Mouse (Mus musculus) liver, embryonic 12.5 days (tissue): Measurements from ENCODE around the gene Hist1h3g. TPM values are rescaled to one million over a fixed set of nuclear protein-coding genes. Genes with fewer than 3 reads are reported as not detected.
"Not testable (repeated sequence)": the region's sequence is repeated elsewhere in the genome, so short reads cannot be mapped to it uniquely, and the experiment has no call there.

Experiments used
- ATAC-seq: fragments of 200-750 bp; cut with Nextera tagmentation; 2 replicates; pipeline ENCODE4 v1.8.0; 2017; ENCODE audit warnings: moderate number of reproducible peaks, mild to moderate bottlenecking, moderate library complexity
- H3K27ac ChIP-seq: fragments of 300-500 bp; sonication (generic); 2 replicates; pipeline ENCODE4 v1.5.1; 2016; ENCODE audit warnings: mild to moderate bottlenecking
- H3K27me3 ChIP-seq: fragments of 300-500 bp; sonication (generic); replicated peaks from 2 replicates; pipeline ENCODE4 v1.6.1; 2016; ENCODE audit warnings: mild to moderate bottlenecking, moderate library complexity
- H3K36me3 ChIP-seq: fragments of 300-500 bp; sonication (generic); 2 replicates; pipeline ENCODE4 v1.6.1; 2016; ENCODE audit warnings: mild to moderate bottlenecking, moderate library complexity
- H3K4me1 ChIP-seq: fragments of 300-500 bp; sonication (generic); 2 replicates; pipeline ENCODE4 v1.6.1; 2016
- H3K4me2 ChIP-seq: fragments of 300-500 bp; sonication (generic); 2 replicates; pipeline ENCODE4 v1.6.1; 2016; ENCODE audit warnings: mild to moderate bottlenecking, moderate library complexity
- H3K4me3 ChIP-seq: fragments of 300-500 bp; sonication (generic); 2 replicates; pipeline ENCODE4 v1.5.1; 2016; ENCODE audit warnings: mild to moderate bottlenecking, moderate library complexity
- H3K9ac ChIP-seq: fragments of 300-500 bp; sonication (generic); 2 replicates; pipeline ENCODE4 v1.6.1; 2016; ENCODE audit warnings: mild to moderate bottlenecking, moderate library complexity
- H3K9me3 ChIP-seq: fragments of 300-500 bp; sonication (generic); replicated peaks from 2 replicates; pipeline ENCODE4 v1.6.1; 2016; ENCODE audit warnings: mild to moderate bottlenecking, moderate library complexity
- WGBS: fragments of 180-500 bp; shearing (Covaris S2); methylation state at CpG from one replicate; pipeline ENCODE4 v1.1.7; 2016; ENCODE audit not compliant: insufficient replicate concordance; 5-methylcytosine and 5-hydroxymethylcytosine counted together
- polyA plus RNA-seq: library from polyadenylated mRNA; unstranded; fragments of >200 nt; fragmentation: Nextera tagmentation; extraction: Ambion mirVana; gene quantifications from 2 replicates; pipeline ENCODE4 v1.2.1, GENCODE M21; 2016

Hist1h3g gene
- polyA plus RNA-seq = 12.9 and 16.3 TPM in 2 replicates

GRCm38 (mm10) chr13:23535137-23536075 lies at the start of gene Hist1h3g:
Gene Hist1h3g (plus strand): TSS chr13:23535422.
- peak within 1 kb of the TSS; percentile 100 for H3K27ac ChIP-seq
- H3K27me3 ChIP-seq, H3K36me3 ChIP-seq, H3K9me3 ChIP-seq: not testable (repeated sequence)
- under 1% methylated on average over 53 of the region's 62 CpGs for WGBS
- H3K4me1 ChIP-seq = peaks cover 44% of the 10 kb centered on the region
- peak within 1 kb of the TSS; percentile 86 for H3K9ac ChIP-seq
- peak; percentile 86 for ATAC-seq
- H3K4me2 ChIP-seq = peak within 1 kb of the TSS; percentile 76
- H3K4me3 ChIP-seq = peak within 1 kb of the TSS; percentile 65

- peaks cover 33% of the 10 kb centered on the region for H3K4me1 ChIP-seq
- 0 out of 2 replicates have a peak within 1 kb of the TSS, but pooled peaks have one; percentile 3 for H3K9ac ChIP-seq
- H3K27me3 ChIP-seq = peaks cover 22% of the 10 kb centered on the region
- H3K9me3 ChIP-seq = no peaks in the 10 kb centered on the region
- peak within 1 kb of the TSS; percentile 55 for H3K4me2 ChIP-seq
- ATAC-seq = peak; percentile 73; the same call in 1 of the 2 replicates
- WGBS = 11% methylated on average over 14 of the region's 14 CpGs
- peak within 1 kb of the TSS; percentile 31 for H3K4me3 ChIP-seq
- no peaks in the 10 kb centered on the region for H3K36me3 ChIP-seq
- no peak within 1 kb of the TSS for H3K27ac ChIP-seq
Measured at GRCm38 (mm10) chr13:23488400-23489322, 46.6 kb upstream of the Hist1h3g start, which contains the start of gene Btn2a2. Gene Btn2a2 (minus strand): TSS chr13:23488857.

- Histone ChIP-seq H3K4me2 (no peak overlapping the region), H3K36me3 (no peaks in the 10 kb centered on the region), H3K4me3 (no peak overlapping the region), H3K27ac (no peak overlapping the region), H3K9me3 (no peaks in the 10 kb centered on the region), H3K27me3 (peaks cover 27% of the 10 kb centered on the region), H3K4me1 (peaks cover 36% of the 10 kb centered on the region), H3K9ac (no peak overlapping the region)
- no peak for ATAC-seq
- 29% methylated on average over 1 of the region's 1 CpGs for WGBS
Measured at GRCm38 (mm10) chr13:23490863-23491262, 44.4 kb upstream of the Hist1h3g start.

GRCm38 (mm10) chr13:23491263-23491662 lies 44.0 kb upstream of the Hist1h3g start:
- no peaks in the 10 kb centered on the region for H3K36me3 ChIP-seq
- 6% methylated on average over 1 of the region's 1 CpGs for WGBS
- no peak overlapping the region for H3K4me2 ChIP-seq

GRCm38 (mm10) chr13:23491990-23492389 lies 43.2 kb upstream of the Hist1h3g start:
- peak overlapping the region; percentile 55; the same call in 1 of the 2 replicates for H3K9ac ChIP-seq
- whole genome bisulfite sequencing = 7% methylated on average over 14 of the region's 14 CpGs
- H3K27me3 ChIP-seq = peaks cover 23% of the 10 kb centered on the region
- H3K27ac ChIP-seq = no peak overlapping the region
- peak overlapping the region; percentile 52 for H3K4me3 ChIP-seq
- no peaks in the 10 kb centered on the region for H3K36me3 ChIP-seq
- peaks cover 37% of the 10 kb centered on the region for H3K4me1 ChIP-seq
- no peak for ATAC-seq
- H3K4me2 ChIP-seq = peak overlapping the region; percentile 68
- no peaks in the 10 kb centered on the region for H3K9me3 ChIP-seq

More at GRCm38 (mm10) chr13:23491263-23491662, 44.0 kb upstream of the Hist1h3g start:
- no peak overlapping the region for H3K27ac ChIP-seq
- no peak overlapping the region for H3K4me3 ChIP-seq
- H3K9ac ChIP-seq = no peak overlapping the region
- H3K27me3 ChIP-seq = peaks cover 27% of the 10 kb centered on the region
- peak; percentile 42; the same call in 1 of the 2 replicates for ATAC-seq
- H3K4me1 ChIP-seq = peaks cover 36% of the 10 kb centered on the region
- H3K9me3 ChIP-seq = no peaks in the 10 kb centered on the region

- Histone ChIP-seq H3K27ac (no peak overlapping the region), H3K9me3 (no peaks in the 10 kb centered on the region), H3K36me3 (no peaks in the 10 kb centered on the region), H3K27me3 (0 out of 2 replicates have a peak, but pooled peaks cover 5% of the 10 kb centered on the region), H3K4me3 (no peak overlapping the region), H3K9ac (no peak overlapping the region), H3K4me2 (no peak overlapping the region), H3K4me1 (peaks cover 58% of the 10 kb centered on the region)
- WGBS = 69% methylated on average over 6 of the region's 6 CpGs
- no peak for ATAC-seq
Measured at GRCm38 (mm10) chr13:23495526-23495925, 39.7 kb upstream of the Hist1h3g start.

GRCm38 (mm10) chr13:23497656-23498321 lies 37.4 kb upstream of the Hist1h3g start:
- ATAC-seq = peak; percentile 61
- H3K36me3 ChIP-seq = no peaks in the 10 kb centered on the region
- H3K27me3 ChIP-seq = 0 out of 2 replicates have a peak, but pooled peaks cover 5% of the 10 kb centered on the region
- H3K4me3 ChIP-seq = peak overlapping the region; percentile 57
- peak overlapping the region; percentile 75 for H3K4me2 ChIP-seq
- 0 out of 2 replicates have a peak overlapping the region, but pooled peaks have one; percentile 22 for H3K27ac ChIP-seq
- H3K9ac ChIP-seq = peak overlapping the region; percentile 59
- H3K4me1 ChIP-seq = peaks cover 54% of the 10 kb centered on the region
- no peaks in the 10 kb centered on the region for H3K9me3 ChIP-seq
- WGBS = 2% methylated on average over 19 of the region's 19 CpGs

GRCm38 (mm10) chr13:23498653-23499052 lies 36.6 kb upstream of the Hist1h3g start:
- Histone ChIP-seq H3K9me3 (no peaks in the 10 kb centered on the region), H3K36me3 (no peaks in the 10 kb centered on the region), H3K27ac (peak overlapping the region; percentile 12; the same call in 1 of the 2 replicates), H3K4me1 (peaks cover 57% of the 10 kb centered on the region), H3K9ac (peak overlapping the region; percentile 59), H3K27me3 (0 out of 2 replicates have a peak, but pooled peaks cover 5% of the 10 kb centered on the region), H3K4me3 (peak overlapping the region; percentile 57), H3K4me2 (peak overlapping the region; percentile 75)
- no peak for ATAC-seq
- WGBS = 13% methylated on average over 10 of the region's 10 CpGs

- Histone ChIP-seq H3K4me2 (peak overlapping the region; percentile 75), H3K27me3 (no peaks in the 10 kb centered on the region), H3K36me3 (no peaks in the 10 kb centered on the region), H3K4me1 (peaks cover 63% of the 10 kb centered on the region), H3K9ac (no peak overlapping the region), H3K27ac (no peak overlapping the region), H3K9me3 (no peaks in the 10 kb centered on the region), H3K4me3 (peak overlapping the region; percentile 57)
- 1% methylated on average over 7 of the region's 7 CpGs for WGBS
- ATAC-seq = peak; percentile 61
Measured at GRCm38 (mm10) chr13:23499943-23500342, 35.3 kb upstream of the Hist1h3g start.

GRCm38 (mm10) chr13:23500424-23501200 lies 34.6 kb upstream of the Hist1h3g start:
- ATAC-seq = peak; percentile 80
- Histone ChIP-seq H3K4me1 (peaks cover 70% of the 10 kb centered on the region), H3K36me3 (no peaks in the 10 kb centered on the region), H3K4me3 (peak overlapping the region; percentile 42), H3K27me3 (no peaks in the 10 kb centered on the region), H3K9ac (peak overlapping the region; percentile 54; the same call in 1 of the 2 replicates), H3K27ac (no peak overlapping the region), H3K9me3 (no peaks in the 10 kb centered on the region), H3K4me2 (peak overlapping the region; percentile 75)
- WGBS = under 1% methylated on average over 17 of the region's 17 CpGs
